In genomic region chr16:72587376-72588072, GRCm38 (mm10) we compare ENCODE assay signal across 20 mouse cellular contexts.
"Had no signal": no experiment of that assay in that cellular context is flagged by ENCODE, and none has a peak within 500 bp of the region (broad histone marks: within the 10 kb centered on the region; RNA-seq: fewer than 3 reads in every experiment).

No protein-coding gene starts in this region.

- ATAC-seq: liver, postnatal 0 days; lung, postnatal 0 days; midbrain, embryonic 15.5 days had no signal

- H3K4me1 ChIP-seq: kidney, embryonic 15.5 days; limb, embryonic 15.5 days had no signal

- H3K4me2 ChIP-seq: kidney, embryonic 15.5 days; limb, embryonic 15.5 days; liver, embryonic 11.5 days; lung, embryonic 14.5 days; midbrain, embryonic 12.5 days; midbrain, embryonic 15.5 days; neural tube, embryonic 13.5 days had no signal

- H3K36me3 ChIP-seq: kidney, embryonic 15.5 days; limb, embryonic 15.5 days; midbrain, embryonic 12.5 days; midbrain, embryonic 15.5 days; neural tube, embryonic 13.5 days had no signal

- H3K9me3 ChIP-seq: kidney, embryonic 15.5 days; limb, embryonic 15.5 days; midbrain, embryonic 12.5 days; midbrain, embryonic 15.5 days; neural tube, embryonic 13.5 days had no signal

- H3K9ac ChIP-seq: kidney, embryonic 15.5 days; limb, embryonic 15.5 days; liver, embryonic 14.5 days; liver, postnatal 0 days; lung, embryonic 14.5 days; midbrain, embryonic 12.5 days; midbrain, embryonic 15.5 days; neural tube, embryonic 13.5 days had no signal

- H3K27me3 ChIP-seq: kidney, embryonic 15.5 days; limb, embryonic 15.5 days; midbrain, embryonic 12.5 days; midbrain, embryonic 15.5 days; neural tube, embryonic 13.5 days had no signal

- H3K27ac ChIP-seq: kidney, embryonic 15.5 days; left cerebral cortex, adult 2 months; limb, embryonic 15.5 days; liver, embryonic 14.5 days; macrophage; midbrain, embryonic 12.5 days; midbrain, embryonic 15.5 days; neural tube, embryonic 13.5 days; stomach, postnatal 0 days had no signal

- H3K4me3 ChIP-seq: kidney, embryonic 15.5 days; left cerebral cortex, adult 2 months; limb, embryonic 15.5 days; midbrain, embryonic 12.5 days; midbrain, embryonic 15.5 days; myocyte; neural tube, embryonic 13.5 days had no signal

- DNase-seq: kidney, adult 11 months; kidney, adult 8-10 months; kidney, postnatal 10 days; kidney, postnatal 36 days; layer of hippocampus, postnatal 36 days; liver, postnatal 0 days; lung, embryonic 14.5 days; thymus, postnatal 25 days had no signal
